ENCODE assay signal across 23 mouse cellular contexts in the genomic region with DNA sequence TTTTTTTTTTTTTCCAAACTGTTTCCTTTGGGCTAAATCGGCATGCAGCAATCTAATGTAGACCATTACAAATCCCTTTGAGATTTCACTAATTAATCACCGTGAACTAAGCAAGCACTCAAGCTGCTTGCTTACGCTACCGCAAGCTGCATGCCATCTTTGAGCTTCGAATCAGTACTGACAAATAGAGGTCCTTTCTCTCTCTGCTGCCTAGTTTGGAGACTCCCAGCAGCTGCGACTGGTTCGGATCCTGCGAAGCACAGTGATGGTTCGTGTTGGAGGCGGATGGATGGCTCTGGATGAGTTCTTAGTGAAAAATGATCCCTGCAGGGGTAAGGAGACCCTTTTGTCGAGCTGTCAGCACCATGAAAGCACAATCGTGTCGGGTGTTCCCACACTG.
DNase-seq lines count a peak whose midpoint lies in the region; ATAC-seq and TF ChIP-seq lines count a peak whose summit lies in the region.
"Had no signal": no experiment of that assay in that cellular context is flagged by ENCODE, and none has a peak within 500 bp of the region (broad histone marks: within the 10 kb centered on the region; RNA-seq: fewer than 3 reads in every experiment).

No protein-coding gene starts in this region.

- peak; percentile 22 for DNase-seq in hindbrain, embryonic 11.5 days (ENCODE audit: low spot score)
- DNase-seq in brain, embryonic 14.5 days (ENCODE audit: low read depth), result peak; percentile 80
- no peak for DNase-seq in liver
- DNase-seq: adrenal gland, postnatal 14 days; cerebellum, adult 8-10 months; cerebellum, postnatal 36 days; gastrocnemius, postnatal 10 days; heart, postnatal 36 days; kidney, adult 2 months; kidney, postnatal 10 days; left cerebral cortex, postnatal 4 days; lung, postnatal 4 days; right cerebral cortex, postnatal 25 days; spleen, adult 18-20 months had no signal

- TF ChIP-seq POLR2A in brain, embryonic 14.5 days (IDR thresholded peaks at IDR 0.05; ENCODE audit: borderline replicate concordance, extremely low read depth, insufficient read depth, insufficient read length, poor library complexity, severe bottlenecking), result no peak

- no peak for ATAC-seq in forebrain, embryonic 12.5 days (ENCODE audit: low FRiP score)
- no peak for ATAC-seq in forebrain, embryonic 16.5 days
- peak; percentile 56 for ATAC-seq in hindbrain, embryonic 11.5 days (ENCODE audit: low FRiP score)
- no peak for ATAC-seq in hindbrain, embryonic 16.5 days
- ATAC-seq in neural tube, embryonic 13.5 days (ENCODE audit: low read depth), result peak; percentile 41; the same call in 1 of the 2 replicates
- ATAC-seq: CD4-positive, CD25-positive, alpha-beta regulatory T cell, adult 4 months; inflammation-experienced regulatory T-cells, adult 6 months had no signal

- no peak overlapping the region for H3K4me3 ChIP-seq in forebrain, embryonic 12.5 days (replicated peaks)
- H3K4me3 ChIP-seq in forebrain, embryonic 16.5 days (replicated peaks; ENCODE audit: low read length), result no peak overlapping the region
- H3K4me3 ChIP-seq in hindbrain, embryonic 11.5 days (ENCODE audit: low read depth, low read length), result no peak overlapping the region
- H3K4me3 ChIP-seq in hindbrain, embryonic 16.5 days (ENCODE audit: low read length), result no peak overlapping the region
- H3K4me3 ChIP-seq in neural tube, embryonic 13.5 days, result no peak overlapping the region
- H3K4me3 ChIP-seq: heart, embryonic 15.5 days; limb, embryonic 15.5 days; liver, embryonic 15.5 days had no signal

- no peak overlapping the region for H3K9ac ChIP-seq in forebrain, embryonic 12.5 days
- no peak overlapping the region for H3K9ac ChIP-seq in forebrain, embryonic 16.5 days (replicated peaks; ENCODE audit: low read depth, low read length)
- no peak overlapping the region for H3K9ac ChIP-seq in hindbrain, embryonic 11.5 days (ENCODE audit: low read depth, low read length)
- H3K9ac ChIP-seq in hindbrain, embryonic 16.5 days (ENCODE audit: low read depth, low read length), result no peak overlapping the region
- 0 out of 2 replicates have a peak overlapping the region, but pooled peaks have one; percentile 28 for H3K9ac ChIP-seq in neural tube, embryonic 13.5 days
- H3K9ac ChIP-seq: heart, embryonic 15.5 days; limb, embryonic 15.5 days; liver, embryonic 15.5 days had no signal

- H3K4me2 ChIP-seq in forebrain, embryonic 12.5 days, result no peak overlapping the region
- no peak overlapping the region for H3K4me2 ChIP-seq in forebrain, embryonic 16.5 days (ENCODE audit: low read length)
- no peak overlapping the region for H3K4me2 ChIP-seq in hindbrain, embryonic 11.5 days (replicated peaks; ENCODE audit: low read depth, low read length)
- no peak overlapping the region for H3K4me2 ChIP-seq in hindbrain, embryonic 16.5 days (ENCODE audit: low read length)
- H3K4me2 ChIP-seq in neural tube, embryonic 13.5 days, result peak overlapping the region; percentile 22; the same call in 1 of the 2 replicates
- H3K4me2 ChIP-seq: heart, embryonic 15.5 days; limb, embryonic 15.5 days had no signal

- peaks cover 41% of the 10 kb centered on the region for H3K36me3 ChIP-seq in forebrain, embryonic 12.5 days (replicated peaks)
- H3K36me3 ChIP-seq in forebrain, embryonic 16.5 days (ENCODE audit: control insufficient read depth, insufficient read depth), result peaks cover 16% of the 10 kb centered on the region; the same call in 1 of the 2 replicates
- peaks cover 5% of the 10 kb centered on the region; the same call in 1 of the 2 replicates for H3K36me3 ChIP-seq in hindbrain, embryonic 11.5 days (ENCODE audit: control insufficient read depth, insufficient read depth, low read length)
- peaks cover 31% of the 10 kb centered on the region for H3K36me3 ChIP-seq in hindbrain, embryonic 16.5 days (ENCODE audit: control insufficient read depth, insufficient read depth, low read length)
- peaks cover 72% of the 10 kb centered on the region for H3K36me3 ChIP-seq in neural tube, embryonic 13.5 days

- H3K9me3 ChIP-seq in forebrain, embryonic 12.5 days, result no peaks in the 10 kb centered on the region
- H3K9me3 ChIP-seq in forebrain, embryonic 16.5 days (ENCODE audit: control insufficient read depth, low read length), result no peaks in the 10 kb centered on the region
- no peaks in the 10 kb centered on the region for H3K9me3 ChIP-seq in hindbrain, embryonic 11.5 days (ENCODE audit: control insufficient read depth, low read length)
- no peaks in the 10 kb centered on the region for H3K9me3 ChIP-seq in hindbrain, embryonic 16.5 days (ENCODE audit: control insufficient read depth, low read length)
- H3K9me3 ChIP-seq in neural tube, embryonic 13.5 days, result no peaks in the 10 kb centered on the region
- H3K9me3 ChIP-seq: heart, embryonic 15.5 days; limb, embryonic 15.5 days; liver, embryonic 15.5 days had no signal

- no peak for TF ChIP-seq CTCF in brain, embryonic 14.5 days (IDR thresholded peaks at IDR 0.05; ENCODE audit: borderline replicate concordance, extremely low read depth, insufficient read depth, insufficient read length)

- peak overlapping the region; percentile 58 for H3K27ac ChIP-seq in forebrain, embryonic 12.5 days
- H3K27ac ChIP-seq in forebrain, embryonic 16.5 days (ENCODE audit: low read length), result no peak overlapping the region
- H3K27ac ChIP-seq in hindbrain, embryonic 11.5 days (ENCODE audit: low read depth, low read length), result no peak overlapping the region; the same call in 1 of the 2 replicates
- H3K27ac ChIP-seq in hindbrain, embryonic 16.5 days (ENCODE audit: low read depth, low read length), result no peak overlapping the region
- H3K27ac ChIP-seq in neural tube, embryonic 13.5 days (replicated peaks), result no peak overlapping the region
- H3K27ac ChIP-seq: heart, embryonic 15.5 days had no signal

- H3K4me1 ChIP-seq in forebrain, embryonic 12.5 days, result peaks cover 4% of the 10 kb centered on the region; the same call in 1 of the 2 replicates
- peaks cover 21% of the 10 kb centered on the region for H3K4me1 ChIP-seq in forebrain, embryonic 16.5 days (replicated peaks; ENCODE audit: control insufficient read depth, insufficient read depth, low read length)
- H3K4me1 ChIP-seq in hindbrain, embryonic 11.5 days (replicated peaks; ENCODE audit: control insufficient read depth, insufficient read depth, low read length), result no peaks in the 10 kb centered on the region
- peaks cover 5% of the 10 kb centered on the region; the same call in 1 of the 2 replicates for H3K4me1 ChIP-seq in hindbrain, embryonic 16.5 days (ENCODE audit: control insufficient read depth, insufficient read depth, low read depth, low read length)
- peaks cover 15% of the 10 kb centered on the region for H3K4me1 ChIP-seq in neural tube, embryonic 13.5 days (replicated peaks)

- WGBS in forebrain, embryonic 12.5 days, result 55% methylated on average over 13 of the region's 13 CpGs
- 23% methylated on average over 13 of the region's 13 CpGs for WGBS in forebrain, embryonic 16.5 days
- 49% methylated on average over 13 of the region's 13 CpGs for WGBS in hindbrain, embryonic 11.5 days
- WGBS in hindbrain, embryonic 16.5 days, result 32% methylated on average over 13 of the region's 13 CpGs
- WGBS in neural tube, embryonic 13.5 days, result 50% methylated on average over 13 of the region's 13 CpGs

- H3K27me3 ChIP-seq in forebrain, embryonic 12.5 days, result no peaks in the 10 kb centered on the region
- no peaks in the 10 kb centered on the region for H3K27me3 ChIP-seq in forebrain, embryonic 16.5 days (replicated peaks; ENCODE audit: control insufficient read depth, insufficient read depth, low read length)
- H3K27me3 ChIP-seq in hindbrain, embryonic 11.5 days (ENCODE audit: control insufficient read depth, insufficient read depth, low read length), result no peaks in the 10 kb centered on the region
- H3K27me3 ChIP-seq in hindbrain, embryonic 16.5 days (replicated peaks; ENCODE audit: control insufficient read depth, insufficient read depth, low read length), result no peaks in the 10 kb centered on the region
- no peaks in the 10 kb centered on the region for H3K27me3 ChIP-seq in neural tube, embryonic 13.5 days
- H3K27me3 ChIP-seq: heart, embryonic 15.5 days; limb, embryonic 15.5 days; liver, embryonic 15.5 days had no signal

Comparison
In these comparisons a context has a peak if more than half of its experiments do, and no peak if none do; other contexts are left out.
1. ATAC-seq: peak in hindbrain, embryonic 11.5 days (single experiment) and neural tube, embryonic 13.5 days (single experiment); none in forebrain, embryonic 12.5 days (single experiment), forebrain, embryonic 16.5 days (single experiment) and hindbrain, embryonic 16.5 days (single experiment).